Comparison of ENCODE assay signal across 23 mouse cellular contexts in genomic region chr8:84760901-84761300, GRCm38 (mm10). TPM values are rescaled to one million over a fixed set of nuclear protein-coding genes. Genes with fewer than 3 reads are reported as not detected.
DNase-seq lines count a peak whose midpoint lies in the region; ATAC-seq and TF ChIP-seq lines count a peak whose summit lies in the region.
"Had no signal": no experiment of that assay in that cellular context is flagged by ENCODE, and none has a peak within 500 bp of the region (broad histone marks: within the 10 kb centered on the region; RNA-seq: fewer than 3 reads in every experiment).

No protein-coding gene starts in this region.

- H3K36me3 ChIP-seq in forebrain, embryonic 14.5 days (ENCODE audit: control insufficient read depth, insufficient read depth, low read length): peaks cover 49% of the 10 kb centered on the region
- no peaks in the 10 kb centered on the region for H3K36me3 ChIP-seq in forebrain, embryonic 11.5 days (ENCODE audit: control insufficient read depth, insufficient read depth, low read length)
- H3K36me3 ChIP-seq in CH12.LX (replicated peaks in 1 of 2; ENCODE audit: control insufficient read depth in 1 of 2, insufficient read depth in 1 of 2, low read length in 1 of 2): no peaks in the 10 kb centered on the region
- peaks cover 41% of the 10 kb centered on the region for H3K36me3 ChIP-seq in embryonic facial prominence, embryonic 15.5 days
- H3K36me3 ChIP-seq: stomach, embryonic 15.5 days had no signal

- ATAC-seq in forebrain, embryonic 14.5 days: no peak
- ATAC-seq in forebrain, embryonic 11.5 days (replicated peaks; ENCODE audit: low FRiP score): no peak
- ATAC-seq in embryonic facial prominence, embryonic 15.5 days (ENCODE audit: insufficient number of reproducible peaks, low FRiP score, low TSS enrichment, low read depth): 0 out of 2 replicates have a peak, but pooled peaks have one; percentile 40
- ATAC-seq: activated CD4-positive, CD25-positive, alpha-beta regulatory T cell, adult 4 months; midbrain, embryonic 16.5 days had no signal

- H3K79me2 ChIP-seq in CH12.LX (replicated peaks; ENCODE audit: control insufficient read depth, extremely low read depth, insufficient read depth, poor library complexity, severe bottlenecking): no peaks in the 10 kb centered on the region

- H3K27ac ChIP-seq in forebrain, embryonic 14.5 days (ENCODE audit: low read depth, low read length): 0 out of 2 replicates have a peak overlapping the region, but pooled peaks have one; percentile 30
- H3K27ac ChIP-seq in forebrain, embryonic 11.5 days (ENCODE audit: low read depth, low read length): no peak overlapping the region
- H3K27ac ChIP-seq in CH12.LX (ENCODE audit: insufficient read depth, low read depth): no peak overlapping the region
- H3K27ac ChIP-seq in embryonic facial prominence, embryonic 15.5 days (replicated peaks): 0 out of 2 replicates have a peak overlapping the region, but pooled peaks have one; percentile 22
- H3K27ac ChIP-seq: embryonic facial prominence, embryonic 12.5 days; heart, embryonic 13.5 days; kidney, embryonic 15.5 days; lung, embryonic 15.5 days; neural tube, embryonic 13.5 days; stomach, embryonic 15.5 days had no signal

- no peak for TF ChIP-seq RAD21 in CH12.LX (IDR thresholded peaks at IDR 0.05; ENCODE audit: low read depth, low read length)

- in situ Hi-C loops in CH12.LX (cut with MboI; ENCODE audit: low pct_ligation_motif_present, low pct_unique_long_range_greater_than_20kb, low sequenced_read_pairs): no loop called here

- H3K9me3 ChIP-seq in forebrain, embryonic 14.5 days (replicated peaks; ENCODE audit: control insufficient read depth, low read length): no peaks in the 10 kb centered on the region
- H3K9me3 ChIP-seq in forebrain, embryonic 11.5 days (ENCODE audit: control insufficient read depth, low read length): no peaks in the 10 kb centered on the region
- H3K9me3 ChIP-seq in CH12.LX (replicated peaks; ENCODE audit: low read length): no peaks in the 10 kb centered on the region
- H3K9me3 ChIP-seq in embryonic facial prominence, embryonic 15.5 days (replicated peaks): no peaks in the 10 kb centered on the region
- H3K9me3 ChIP-seq: embryonic facial prominence, embryonic 12.5 days; heart, embryonic 13.5 days; kidney, embryonic 15.5 days; lung, embryonic 15.5 days; neural tube, embryonic 13.5 days; stomach, embryonic 15.5 days had no signal

- intact Hi-C loops in left cerebral cortex, postnatal 14 days (cut with DNase I): loop anchor here (10.0 kb wide), 1 partner anchor 746 kb away; the partner anchor contains the start of gene 2210011C24Rik

- no peak for TF ChIP-seq EP300 in CH12.LX (IDR thresholded peaks at IDR 0.05; ENCODE audit: low read length)

- peaks cover 30% of the 10 kb centered on the region for H3K4me1 ChIP-seq in forebrain, embryonic 14.5 days (ENCODE audit: control insufficient read depth, insufficient read depth, low read length)
- H3K4me1 ChIP-seq in forebrain, embryonic 11.5 days (replicated peaks; ENCODE audit: control insufficient read depth, insufficient read depth, low read length): peaks cover 14% of the 10 kb centered on the region
- H3K4me1 ChIP-seq in CH12.LX (ENCODE audit: control insufficient read depth in 1 of 2, insufficient read depth in 2 of 2): peaks cover 5 to 8% of the 10 kb centered on the region in 2 experiments
- H3K4me1 ChIP-seq in embryonic facial prominence, embryonic 15.5 days: peaks cover 73% of the 10 kb centered on the region

- no peak for TF ChIP-seq CTCF in CH12.LX (conservative IDR thresholded peaks at IDR 0.05 in 1 of 2, IDR thresholded peaks at IDR 0.05 in 1 of 2; ENCODE audit: low read depth in 2 of 2, low read length in 2 of 2)

- 0 out of 2 replicates have a peak overlapping the region, but pooled peaks have one; percentile 13 for H3K9ac ChIP-seq in forebrain, embryonic 14.5 days (ENCODE audit: low read length)
- H3K9ac ChIP-seq in forebrain, embryonic 11.5 days (ENCODE audit: low read length): no peak overlapping the region
- H3K9ac ChIP-seq in CH12.LX (ENCODE audit: insufficient read depth, low read depth): no peak overlapping the region
- no peak overlapping the region for H3K9ac ChIP-seq in embryonic facial prominence, embryonic 15.5 days
- H3K9ac ChIP-seq: embryonic facial prominence, embryonic 12.5 days; heart, embryonic 13.5 days; kidney, embryonic 15.5 days; lung, embryonic 15.5 days; neural tube, embryonic 13.5 days; stomach, embryonic 15.5 days had no signal

- no peak for TF ChIP-seq POLR2A in CH12.LX (IDR thresholded peaks at IDR 0.05; ENCODE audit: low read depth, low read length)

- H3K4me2 ChIP-seq in forebrain, embryonic 14.5 days (ENCODE audit: low read length): peak overlapping the region; percentile 16; the same call in 1 of the 2 replicates
- H3K4me2 ChIP-seq in forebrain, embryonic 11.5 days (ENCODE audit: low read depth, low read length, severe bottlenecking): no peak overlapping the region
- H3K4me2 ChIP-seq in CH12.LX (ENCODE audit: insufficient read depth, low read depth, poor library complexity, severe bottlenecking): no peak overlapping the region
- H3K4me2 ChIP-seq in embryonic facial prominence, embryonic 15.5 days (replicated peaks): no peak overlapping the region
- H3K4me2 ChIP-seq: embryonic facial prominence, embryonic 12.5 days; heart, embryonic 13.5 days; kidney, embryonic 15.5 days; lung, embryonic 15.5 days; neural tube, embryonic 13.5 days; stomach, embryonic 15.5 days had no signal

- dilution Hi-C loops in CH12.LX (cut with MboI; ENCODE audit: extremely low pct_ligation_motif_present, extremely low pct_unique_long_range_greater_than_20kb, low sequenced_read_pairs): no loop called here

- H3K27me3 ChIP-seq in forebrain, embryonic 14.5 days (replicated peaks; ENCODE audit: control insufficient read depth, insufficient read depth, low read length): no peaks in the 10 kb centered on the region
- peaks cover 29% of the 10 kb centered on the region for H3K27me3 ChIP-seq in forebrain, embryonic 11.5 days (ENCODE audit: control insufficient read depth, insufficient read depth, low read length)
- peaks cover 75% of the 10 kb centered on the region for H3K27me3 ChIP-seq in CH12.LX (replicated peaks)
- peaks cover 12% of the 10 kb centered on the region; the same call in 1 of the 2 replicates for H3K27me3 ChIP-seq in embryonic facial prominence, embryonic 15.5 days
- H3K27me3 ChIP-seq: lung, embryonic 15.5 days; stomach, embryonic 15.5 days had no signal

- 29% methylated on average over 2 of the region's 2 CpGs for WGBS in forebrain, embryonic 14.5 days
- WGBS in forebrain, embryonic 11.5 days: 33% methylated on average over 2 of the region's 2 CpGs
- 38% methylated on average over 2 of the region's 2 CpGs for WGBS in embryonic facial prominence, embryonic 15.5 days

- no peak overlapping the region for H3K4me3 ChIP-seq in forebrain, embryonic 14.5 days (ENCODE audit: low read depth, low read length)
- H3K4me3 ChIP-seq in forebrain, embryonic 11.5 days (ENCODE audit: low read depth, low read length): no peak overlapping the region
- no peak overlapping the region for H3K4me3 ChIP-seq in CH12.LX (replicated peaks in 1 of 3; ENCODE audit: low read depth in 2 of 3, low read length in 2 of 3, poor library complexity in 1 of 3)
- H3K4me3 ChIP-seq in embryonic facial prominence, embryonic 15.5 days (replicated peaks): no peak overlapping the region
- H3K4me3 ChIP-seq: embryonic facial prominence, embryonic 12.5 days; heart, embryonic 13.5 days; kidney, embryonic 15.5 days; lung, embryonic 15.5 days; neural tube, embryonic 13.5 days; stomach, embryonic 15.5 days had no signal

- DNase-seq in forebrain, embryonic 14.5 days (ENCODE audit: low spot score): peak; percentile 43
- no peak for DNase-seq in forebrain, embryonic 11.5 days (ENCODE audit: low spot score)
- peak; percentile 57 to 76 for DNase-seq in left cerebral cortex, postnatal 14 days (ENCODE audit: low spot score in 2 of 2)
- DNase-seq in left cerebral cortex, adult 9 months (ENCODE audit: low spot score in 2 of 2): no peak
- peak; percentile 17 for DNase-seq in CH12.LX (ENCODE audit: extremely low read depth)
- DNase-seq in kidney, postnatal 4 days: no peak
- DNase-seq in ovary, postnatal 36 days (ENCODE audit: low spot score): no peak
- DNase-seq: adrenal gland, postnatal 25 days; cerebellum, postnatal 36 days; heart, postnatal 4 days; spleen, adult 18-20 months; thymus, postnatal 14 days had no signal

TF ChIP-seq in CH12.LX, 34 proteins besides CTCF, POLR2A, EP300 and RAD21 (continues in another document):
- TF ChIP-seq SMC3 (IDR thresholded peaks at IDR 0.05; ENCODE audit: low read depth, low read length) (no peak), MEF2A (IDR thresholded peaks at IDR 0.05; ENCODE audit: borderline replicate concordance, low read depth, low read length) (no peak), ETS1 (conservative IDR thresholded peaks at IDR 0.05; ENCODE audit: low read depth, low read length) (no peak), GABPA (IDR thresholded peaks at IDR 0.05; ENCODE audit: insufficient replicate concordance, low read depth, low read length) (no peak)

RNA-seq across cellular contexts. Expression of gene G430095P16Rik, which starts 38.1 kb away (rescaled TPM):
- 1.5 and 1.7 TPM in 2 replicates for polyA plus RNA-seq in forebrain, embryonic 14.5 days (2014; fragmentation: Nextera tagmentation; extraction: Ambion mirVana)
- 3.0 and 3.1 TPM in 2 replicates for polyA plus RNA-seq in forebrain, embryonic 11.5 days (2014; fragmentation: Nextera tagmentation; extraction: Ambion mirVana)
- total RNA-seq in left cerebral cortex, postnatal 14 days (2021): not detected
- total RNA-seq in CH12.LX (2012; rRNA removed) (0.17 TPM in 1 of 2 replicates, not detected in the other), CH12.LX (2014; rRNA removed) (0.39 TPM in 1 of 2 replicates, not detected in the other)
- not detected in 2 replicates for polyA plus RNA-seq in CH12.LX (2012; ENCODE audit: insufficient read length, low read depth)
- polyA plus RNA-seq in embryonic facial prominence, embryonic 15.5 days (2015; fragmentation: Nextera tagmentation; extraction: Ambion mirVana): 4.2 and 4.9 TPM in 2 replicates
- total RNA-seq: adrenal gland, postnatal 25 days; layer of hippocampus, adult 8-10 months; left cerebral cortex, postnatal 36 days had no signal

RNA-seq across cellular contexts. Expression of gene Nfix, which starts 39.2 kb away (rescaled TPM):
- 237 and 318 TPM in 2 replicates for polyA plus RNA-seq in forebrain, embryonic 14.5 days (2014; fragmentation: Nextera tagmentation; extraction: Ambion mirVana)
- 7.7 and 8.9 TPM in 2 replicates for polyA plus RNA-seq in forebrain, embryonic 11.5 days (2014; fragmentation: Nextera tagmentation; extraction: Ambion mirVana)
- total RNA-seq in left cerebral cortex, postnatal 14 days (2021): 100 to 1,000 TPM; 402 to 429 TPM
- total RNA-seq in CH12.LX (2012; rRNA removed) (0.76 and 1.1 TPM in 2 replicates), CH12.LX (2014; rRNA removed) (0.09 and 0.19 TPM in 2 replicates)
- polyA plus RNA-seq in CH12.LX (2012; ENCODE audit: insufficient read length, low read depth): 8.6 and 10.5 TPM in 2 replicates
- 61.4 and 62.0 TPM in 2 replicates for polyA plus RNA-seq in embryonic facial prominence, embryonic 15.5 days (2015; fragmentation: Nextera tagmentation; extraction: Ambion mirVana)

RNA-seq across cellular contexts. Expression of gene Lyl1, which starts 59.6 kb away (rescaled TPM):
- 2.9 and 3.8 TPM in 2 replicates for polyA plus RNA-seq in forebrain, embryonic 14.5 days (2014; fragmentation: Nextera tagmentation; extraction: Ambion mirVana)
- polyA plus RNA-seq in forebrain, embryonic 11.5 days (2014; fragmentation: Nextera tagmentation; extraction: Ambion mirVana): 5.0 and 5.7 TPM in 2 replicates
- 1 to 10 TPM; 2.7 to 4.3 TPM for total RNA-seq in left cerebral cortex, postnatal 14 days (2021)
- total RNA-seq in CH12.LX (2012; rRNA removed): 38.5 and 45.5 TPM in 2 replicates
- 20.3 and 20.6 TPM in 2 replicates for total RNA-seq in CH12.LX (2014; rRNA removed)
- polyA plus RNA-seq in CH12.LX (2012; ENCODE audit: insufficient read length, low read depth): 53.2 and 54.5 TPM in 2 replicates
- polyA plus RNA-seq in embryonic facial prominence, embryonic 15.5 days (2015; fragmentation: Nextera tagmentation; extraction: Ambion mirVana): 5.8 and 6.0 TPM in 2 replicates

Comparison
In these comparisons a context has a peak if more than half of its experiments do, and no peak if none do; other contexts are left out.
1. DNase-seq: peak in forebrain, embryonic 14.5 days (single experiment), left cerebral cortex, postnatal 14 days (2 of 2) and CH12.LX (single experiment); none in forebrain, embryonic 11.5 days (single experiment), left cerebral cortex, adult 9 months (0 of 2), kidney, postnatal 4 days (0 of 2) and ovary, postnatal 36 days (single experiment).
2. H3K27ac ChIP-seq: peak in forebrain, embryonic 14.5 days (single experiment) and embryonic facial prominence, embryonic 15.5 days (single experiment); none in forebrain, embryonic 11.5 days (single experiment) and CH12.LX (single experiment).